Comparison of ENCODE assay signal across 20 mouse cellular contexts in the genomic region with DNA sequence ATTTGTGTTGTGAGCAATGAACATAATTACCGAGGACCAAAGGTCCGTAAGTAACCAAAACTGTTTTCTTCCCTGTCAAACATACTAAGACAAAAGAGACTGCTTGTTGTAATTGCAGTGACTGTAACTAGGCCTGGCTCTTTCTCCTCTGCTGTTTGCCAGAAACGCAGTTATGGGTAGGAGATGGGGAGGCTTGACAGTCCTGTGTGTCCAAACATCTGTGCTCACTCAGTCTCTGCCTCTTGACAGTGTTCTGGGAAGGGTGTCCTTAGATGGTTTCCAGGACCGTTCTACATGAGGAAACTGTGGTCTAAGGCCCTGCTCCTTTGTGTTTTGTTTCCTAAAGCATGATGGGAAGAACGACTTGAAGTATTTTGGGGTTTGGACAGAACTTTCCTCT.
A peak's percentile ranks its signal among the peaks of the same experiment; 100 is the strongest.
DNase-seq lines count a peak whose midpoint lies in the region; ATAC-seq and TF ChIP-seq lines count a peak whose summit lies in the region.
"Had no signal": no experiment of that assay in that cellular context is flagged by ENCODE, and none has a peak within 500 bp of the region (broad histone marks: within the 10 kb centered on the region; RNA-seq: fewer than 3 reads in every experiment).

No protein-coding gene starts in this region.

- ATAC-seq in embryonic facial prominence, embryonic 14.5 days (ENCODE audit: low read depth): no peak
- peak; percentile 46; the same call in 1 of the 2 replicates for ATAC-seq in stomach, embryonic 15.5 days (ENCODE audit: insufficient read depth, low FRiP score, low read depth)
- no peak for ATAC-seq in stomach, postnatal 0 days (ENCODE audit: low FRiP score, low TSS enrichment)
- peak; percentile 97 for ATAC-seq in lung, embryonic 16.5 days (ENCODE audit: low read depth)
- no peak for ATAC-seq in midbrain, postnatal 0 days (ENCODE audit: low FRiP score)
- ATAC-seq in forebrain, embryonic 15.5 days (replicated peaks): no peak
- ATAC-seq: activated CD4-positive, CD25-positive, alpha-beta regulatory T cell, adult 4 months; hindbrain, embryonic 16.5 days had no signal

- no peak for TF ChIP-seq CTCF in stomach, postnatal 0 days (IDR thresholded peaks at IDR 0.05; ENCODE audit: low read depth)
- TF ChIP-seq CTCF in midbrain, postnatal 0 days (IDR thresholded peaks at IDR 0.05): no peak

- no peaks in the 10 kb centered on the region for H3K27me3 ChIP-seq in embryonic facial prominence, embryonic 14.5 days (replicated peaks; ENCODE audit: control insufficient read depth, insufficient read depth, low read length)
- no peaks in the 10 kb centered on the region for H3K27me3 ChIP-seq in embryonic facial prominence, embryonic 10.5 days (replicated peaks; ENCODE audit: low read depth, poor library complexity, severe bottlenecking)
- no peaks in the 10 kb centered on the region for H3K27me3 ChIP-seq in stomach, embryonic 15.5 days (replicated peaks)
- no peaks in the 10 kb centered on the region for H3K27me3 ChIP-seq in stomach, postnatal 0 days (ENCODE audit: control insufficient read depth, insufficient read depth, low read length)
- no peaks in the 10 kb centered on the region for H3K27me3 ChIP-seq in lung, embryonic 16.5 days (ENCODE audit: control insufficient read depth, insufficient read depth, low read depth, low read length)
- no peaks in the 10 kb centered on the region for H3K27me3 ChIP-seq in midbrain, postnatal 0 days (ENCODE audit: insufficient read depth, low read length)
- no peaks in the 10 kb centered on the region for H3K27me3 ChIP-seq in forebrain, embryonic 15.5 days
- H3K27me3 ChIP-seq: CH12.LX; embryonic facial prominence, embryonic 12.5 days; heart, embryonic 13.5 days had no signal

- no peak overlapping the region for H3K9ac ChIP-seq in embryonic facial prominence, embryonic 14.5 days (ENCODE audit: low read depth, low read length)
- H3K9ac ChIP-seq in stomach, embryonic 15.5 days: no peak overlapping the region
- no peak overlapping the region for H3K9ac ChIP-seq in stomach, postnatal 0 days (ENCODE audit: low read length)
- no peak overlapping the region for H3K9ac ChIP-seq in lung, embryonic 16.5 days (ENCODE audit: low read length)
- no peak overlapping the region for H3K9ac ChIP-seq in midbrain, postnatal 0 days (replicated peaks; ENCODE audit: low read length, poor library complexity, severe bottlenecking)
- no peak overlapping the region for H3K9ac ChIP-seq in forebrain, embryonic 15.5 days (replicated peaks)
- H3K9ac ChIP-seq: embryonic facial prominence, embryonic 12.5 days; heart, embryonic 13.5 days; liver, embryonic 14.5 days had no signal

- no peaks in the 10 kb centered on the region for H3K9me3 ChIP-seq in embryonic facial prominence, embryonic 14.5 days (ENCODE audit: control insufficient read depth, low read length)
- H3K9me3 ChIP-seq in embryonic facial prominence, embryonic 10.5 days: no peaks in the 10 kb centered on the region
- no peaks in the 10 kb centered on the region for H3K9me3 ChIP-seq in stomach, embryonic 15.5 days
- no peaks in the 10 kb centered on the region for H3K9me3 ChIP-seq in stomach, postnatal 0 days (ENCODE audit: control insufficient read depth, low read length)
- H3K9me3 ChIP-seq in lung, embryonic 16.5 days (ENCODE audit: control insufficient read depth, low read length): no peaks in the 10 kb centered on the region
- H3K9me3 ChIP-seq in midbrain, postnatal 0 days (ENCODE audit: low read length): no peaks in the 10 kb centered on the region
- no peaks in the 10 kb centered on the region for H3K9me3 ChIP-seq in forebrain, embryonic 15.5 days
- H3K9me3 ChIP-seq: embryonic facial prominence, embryonic 12.5 days; forebrain, embryonic 10.5 days; heart, embryonic 13.5 days; midbrain, embryonic 10.5 days had no signal

- TF ChIP-seq EP300 in stomach, postnatal 0 days (optimal IDR thresholded peaks at IDR 0.05): no peak

- H3K4me1 ChIP-seq in embryonic facial prominence, embryonic 14.5 days (ENCODE audit: control insufficient read depth, insufficient read depth, low read length): no peaks in the 10 kb centered on the region
- H3K4me1 ChIP-seq in embryonic facial prominence, embryonic 10.5 days: no peaks in the 10 kb centered on the region
- H3K4me1 ChIP-seq in stomach, embryonic 15.5 days: 0 out of 2 replicates have a peak, but pooled peaks cover 5% of the 10 kb centered on the region
- H3K4me1 ChIP-seq in stomach, postnatal 0 days (replicated peaks; ENCODE audit: control insufficient read depth, insufficient read depth): peaks cover 3% of the 10 kb centered on the region; the same call in 1 of the 2 replicates
- H3K4me1 ChIP-seq in lung, embryonic 16.5 days (replicated peaks; ENCODE audit: control insufficient read depth, insufficient read depth, low read length): peaks cover 14% of the 10 kb centered on the region
- H3K4me1 ChIP-seq in midbrain, postnatal 0 days (ENCODE audit: insufficient read depth, low read length): no peaks in the 10 kb centered on the region
- no peaks in the 10 kb centered on the region for H3K4me1 ChIP-seq in forebrain, embryonic 15.5 days
- H3K4me1 ChIP-seq: embryonic facial prominence, embryonic 12.5 days; forebrain, embryonic 10.5 days had no signal

- 71% methylated on average over 5 of the region's 5 CpGs for WGBS in embryonic facial prominence, embryonic 14.5 days
- 83% methylated on average over 5 of the region's 5 CpGs for WGBS in embryonic facial prominence, embryonic 10.5 days
- 43% methylated on average over 5 of the region's 5 CpGs for WGBS in stomach, embryonic 15.5 days
- WGBS in stomach, postnatal 0 days: 41% methylated on average over 5 of the region's 5 CpGs
- 40% methylated on average over 5 of the region's 5 CpGs for WGBS in lung, embryonic 16.5 days
- 88% methylated on average over 5 of the region's 5 CpGs for WGBS in midbrain, postnatal 0 days
- WGBS in forebrain, embryonic 15.5 days: 83% methylated on average over 5 of the region's 5 CpGs

- peak; percentile 30 for DNase-seq in embryonic facial prominence, embryonic 14.5 days (ENCODE audit: low spot score)
- DNase-seq in embryonic facial prominence, embryonic 10.5 days (ENCODE audit: low spot score): no peak
- no peak for DNase-seq in stomach, postnatal 0 days (ENCODE audit: low spot score)
- no peak for DNase-seq in layer of hippocampus, adult 18-20 months (ENCODE audit: low spot score in 2 of 2)
- DNase-seq in midbrain, postnatal 0 days (ENCODE audit: low spot score): no peak
- DNase-seq: cerebellum, postnatal 36 days; left cerebral cortex, postnatal 4 days; thymus, adult 2 months had no signal

- H3K36me3 ChIP-seq in embryonic facial prominence, embryonic 14.5 days (ENCODE audit: control insufficient read depth, insufficient read depth, low read length): peaks cover 6% of the 10 kb centered on the region; the same call in 1 of the 2 replicates
- no peaks in the 10 kb centered on the region; the same call in 1 of the 2 replicates for H3K36me3 ChIP-seq in embryonic facial prominence, embryonic 10.5 days (replicated peaks)
- H3K36me3 ChIP-seq in stomach, embryonic 15.5 days: no peaks in the 10 kb centered on the region
- 0 out of 2 replicates have a peak, but pooled peaks cover 2% of the 10 kb centered on the region for H3K36me3 ChIP-seq in stomach, postnatal 0 days (ENCODE audit: control insufficient read depth, insufficient read depth, low read length)
- no peaks in the 10 kb centered on the region for H3K36me3 ChIP-seq in lung, embryonic 16.5 days (ENCODE audit: control insufficient read depth, insufficient read depth, low read length)
- no peaks in the 10 kb centered on the region for H3K36me3 ChIP-seq in midbrain, postnatal 0 days (ENCODE audit: insufficient read depth, low read length)
- no peaks in the 10 kb centered on the region; the same call in 1 of the 2 replicates for H3K36me3 ChIP-seq in forebrain, embryonic 15.5 days
- H3K36me3 ChIP-seq: embryonic facial prominence, embryonic 12.5 days had no signal

- H3K4me2 ChIP-seq in embryonic facial prominence, embryonic 14.5 days (ENCODE audit: low read depth, low read length): no peak overlapping the region
- no peak overlapping the region for H3K4me2 ChIP-seq in stomach, embryonic 15.5 days
- no peak overlapping the region for H3K4me2 ChIP-seq in stomach, postnatal 0 days (replicated peaks; ENCODE audit: low read depth)
- H3K4me2 ChIP-seq in lung, embryonic 16.5 days (ENCODE audit: low read depth, low read length): no peak overlapping the region
- no peak overlapping the region for H3K4me2 ChIP-seq in midbrain, postnatal 0 days (ENCODE audit: low read depth, low read length, poor library complexity, severe bottlenecking)
- no peak overlapping the region for H3K4me2 ChIP-seq in forebrain, embryonic 15.5 days (replicated peaks)
- H3K4me2 ChIP-seq: embryonic facial prominence, embryonic 12.5 days; heart, embryonic 13.5 days had no signal

- no peak overlapping the region for H3K4me3 ChIP-seq in embryonic facial prominence, embryonic 14.5 days (ENCODE audit: low read depth, low read length)
- H3K4me3 ChIP-seq in embryonic facial prominence, embryonic 10.5 days: no peak overlapping the region
- no peak overlapping the region for H3K4me3 ChIP-seq in stomach, embryonic 15.5 days (replicated peaks)
- no peak overlapping the region for H3K4me3 ChIP-seq in stomach, postnatal 0 days (ENCODE audit: low read depth, low read length)
- no peak overlapping the region for H3K4me3 ChIP-seq in lung, embryonic 16.5 days (ENCODE audit: low read length)
- H3K4me3 ChIP-seq in midbrain, postnatal 0 days (ENCODE audit: low read depth, low read length): no peak overlapping the region
- no peak overlapping the region for H3K4me3 ChIP-seq in forebrain, embryonic 15.5 days
- H3K4me3 ChIP-seq: embryonic facial prominence, embryonic 12.5 days; forebrain, embryonic 10.5 days; heart, embryonic 13.5 days; midbrain, embryonic 10.5 days; myocyte had no signal

- H3K27ac ChIP-seq in embryonic facial prominence, embryonic 14.5 days (replicated peaks; ENCODE audit: low read depth, low read length): no peak overlapping the region
- no peak overlapping the region for H3K27ac ChIP-seq in embryonic facial prominence, embryonic 10.5 days (replicated peaks)
- no peak overlapping the region for H3K27ac ChIP-seq in stomach, embryonic 15.5 days
- H3K27ac ChIP-seq in stomach, postnatal 0 days (replicated peaks): no peak overlapping the region
- H3K27ac ChIP-seq in lung, embryonic 16.5 days (ENCODE audit: low read length): peak overlapping the region; percentile 16
- no peak overlapping the region for H3K27ac ChIP-seq in midbrain, postnatal 0 days (ENCODE audit: low read depth, low read length)
- H3K27ac ChIP-seq in forebrain, embryonic 15.5 days (replicated peaks): no peak overlapping the region
- H3K27ac ChIP-seq: embryonic facial prominence, embryonic 12.5 days; forebrain, embryonic 10.5 days; liver, embryonic 14.5 days; midbrain, embryonic 10.5 days had no signal

Comparison
In these comparisons a context has a peak if more than half of its experiments do, and no peak if none do; other contexts are left out.
1. ATAC-seq: peak in stomach, embryonic 15.5 days (single experiment) and lung, embryonic 16.5 days (single experiment); none in embryonic facial prominence, embryonic 14.5 days (single experiment), stomach, postnatal 0 days (single experiment), midbrain, postnatal 0 days (single experiment) and forebrain, embryonic 15.5 days (single experiment).